Mouse (Mus musculus) liver, embryonic 16.5 days (tissue): ENCODE measurements around the gene Tubb3. TPM values are rescaled to one million over a fixed set of nuclear protein-coding genes. Genes with fewer than 3 reads are reported as not detected.
A peak's percentile ranks its signal among the peaks of the same experiment; 100 is the strongest.

Experiments used
- ATAC-seq: fragments of 200-750 bp; cut with Nextera tagmentation; 2 replicates; pipeline ENCODE4 v1.8.0; 2017; ENCODE audit warnings: low read depth, mild to moderate bottlenecking, moderate number of reproducible peaks, moderate library complexity
- H3K27ac ChIP-seq: fragments of 300-500 bp; sonication (generic); 2 replicates; pipeline ENCODE4 v1.5.1; 2014; ENCODE audit warnings: mild to moderate bottlenecking, low read length
- H3K27me3 ChIP-seq: fragments of 300-500 bp; sonication (generic); 2 replicates; pipeline ENCODE4 v1.6.1; 2014; ENCODE audit warnings: low read depth, low read length, mixed read lengths; ENCODE audit not compliant: control insufficient read depth, insufficient read depth
- H3K36me3 ChIP-seq: fragments of 300-500 bp; sonication (generic); 2 replicates; pipeline ENCODE4 v1.6.1; 2014; ENCODE audit warnings: mild to moderate bottlenecking; ENCODE audit not compliant: control insufficient read depth, insufficient read depth
- H3K4me1 ChIP-seq: fragments of 300-500 bp; sonication (generic); 2 replicates; pipeline ENCODE4 v1.6.1; 2014; ENCODE audit warnings: low read depth, low read length, mixed read lengths; ENCODE audit not compliant: control insufficient read depth
- H3K4me2 ChIP-seq: fragments of 300-500 bp; sonication (generic); 2 replicates; pipeline ENCODE4 v1.6.1; 2014; ENCODE audit warnings: low read depth, low read length, mixed read lengths
- H3K4me3 ChIP-seq: fragments of 300-500 bp; sonication (generic); 2 replicates; pipeline ENCODE4 v1.5.1; 2014; ENCODE audit warnings: low read depth, mild to moderate bottlenecking, low read length
- H3K9ac ChIP-seq: fragments of 300-500 bp; sonication (generic); 2 replicates; pipeline ENCODE4 v1.6.1; 2014; ENCODE audit warnings: low read depth, low read length
- H3K9me3 ChIP-seq: fragments of 300-500 bp; sonication (generic); replicated peaks from 2 replicates; pipeline ENCODE4 v1.6.1; 2016; ENCODE audit warnings: low read length; ENCODE audit not compliant: control insufficient read depth
- WGBS: fragments of 180-500 bp; shearing (Covaris S2); extraction: QIAGEN DNeasy Blood & Tissue Kit; methylation state at CpG from one replicate; pipeline ENCODE4 v1.1.7; 2014; ENCODE audit not compliant: insufficient replicate concordance; 5-methylcytosine and 5-hydroxymethylcytosine counted together
- polyA plus RNA-seq: library from polyadenylated mRNA; unstranded; fragments of >200 nt; fragmentation: Nextera tagmentation; extraction: Ambion mirVana; gene quantifications from 2 replicates; pipeline ENCODE4 v1.2.1, GENCODE M21; 2015

Tubb3 gene
- 0.35 and 0.64 TPM in 2 replicates for polyA plus RNA-seq

DNA sequence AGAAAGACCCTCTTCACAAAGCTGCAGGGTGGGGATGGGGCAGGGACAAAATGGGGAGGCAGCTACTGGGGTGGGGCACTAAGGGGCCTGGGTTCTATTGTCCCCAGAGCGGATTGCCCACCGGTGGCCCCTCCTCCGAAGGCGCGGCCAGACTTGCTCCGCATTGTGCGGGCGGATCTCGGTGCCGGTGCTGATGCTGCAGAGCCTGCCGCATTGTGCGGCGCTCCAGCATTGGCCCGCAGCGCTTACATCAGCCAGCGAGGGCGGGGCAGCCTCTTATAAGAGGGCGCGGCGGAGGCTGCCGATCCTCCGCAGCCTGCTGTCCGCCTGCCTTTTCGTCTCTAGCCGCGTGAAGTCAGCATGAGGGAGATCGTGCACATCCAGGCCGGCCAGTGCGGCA lies at the start of gene Tubb3:
Gene Tubb3 (plus strand): TSS at position 179 of the 400 bp plus-strand sequence.
- no peaks in the 10 kb centered on the region for H3K36me3 ChIP-seq
- no peaks in the 10 kb centered on the region for H3K9me3 ChIP-seq
- H3K9ac ChIP-seq = no peak within 1 kb of the TSS
- peak; percentile 64 for ATAC-seq
- peaks cover 51% of the 10 kb centered on the region for H3K27me3 ChIP-seq
- peaks cover 48% of the 10 kb centered on the region for H3K4me1 ChIP-seq
- WGBS = under 1% methylated on average over 29 of the region's 29 CpGs
- peak within 1 kb of the TSS; percentile 31 for H3K4me2 ChIP-seq
- H3K27ac ChIP-seq = no peak within 1 kb of the TSS
- peak within 1 kb of the TSS; percentile 7 for H3K4me3 ChIP-seq

DNA sequence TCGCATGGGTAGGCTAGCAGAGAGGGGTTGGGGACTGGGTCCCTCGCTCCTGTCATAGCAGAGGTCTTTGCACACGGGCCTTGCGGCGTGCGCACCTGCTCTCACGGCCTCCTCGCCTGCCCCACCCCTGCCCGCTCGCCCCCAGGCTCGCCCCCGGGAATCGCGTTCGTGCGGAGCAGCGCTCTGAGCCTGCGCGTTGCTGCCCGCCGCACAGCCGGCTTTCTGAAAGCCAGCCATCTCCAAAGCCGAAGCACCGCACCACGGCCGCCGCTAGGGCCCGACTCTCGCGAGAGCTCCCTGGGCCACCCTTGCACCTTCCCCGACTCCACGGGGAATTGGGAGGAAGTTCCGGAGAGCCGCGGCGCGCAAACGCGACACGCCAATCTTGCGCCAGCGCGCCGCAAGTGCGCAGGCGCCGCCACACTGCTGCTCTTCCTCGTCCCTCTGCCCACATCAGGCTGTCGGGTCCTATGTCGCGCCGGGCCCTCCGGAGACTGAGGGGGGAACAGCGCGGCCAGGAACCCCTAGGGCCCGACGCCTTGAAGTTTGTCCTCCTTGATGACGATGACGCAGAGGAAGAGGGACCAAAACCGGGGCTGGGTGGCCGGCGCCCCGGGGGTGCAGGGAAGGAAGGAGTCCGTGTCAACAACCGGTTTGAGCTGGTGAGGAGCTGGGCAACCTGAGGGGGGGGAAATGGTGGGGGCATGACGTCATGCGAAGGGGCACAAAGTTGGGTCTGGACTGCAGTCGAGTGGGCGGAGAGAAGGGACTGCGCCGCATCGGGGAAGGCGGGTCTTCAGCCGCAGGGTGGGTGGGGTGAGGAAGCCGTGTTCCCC lies 37.6 kb upstream of the Tubb3 start, which contains the start of gene Tcf25:
Gene Tcf25 (plus strand): TSS at position 351 of the 836 bp plus-strand sequence.
- Histone ChIP-seq H3K36me3 (no peaks in the 10 kb centered on the region), H3K9me3 (no peaks in the 10 kb centered on the region), H3K9ac (peak within 1 kb of the TSS; percentile 75), H3K27me3 (no peaks in the 10 kb centered on the region), H3K4me1 (peaks cover 13% of the 10 kb centered on the region), H3K27ac (peak within 1 kb of the TSS; percentile 86), H3K4me2 (peak within 1 kb of the TSS; percentile 90), H3K4me3 (peak within 1 kb of the TSS; percentile 72)
- ATAC-seq = peak; percentile 85
- WGBS = under 1% methylated on average over 75 of the region's 75 CpGs

DNA sequence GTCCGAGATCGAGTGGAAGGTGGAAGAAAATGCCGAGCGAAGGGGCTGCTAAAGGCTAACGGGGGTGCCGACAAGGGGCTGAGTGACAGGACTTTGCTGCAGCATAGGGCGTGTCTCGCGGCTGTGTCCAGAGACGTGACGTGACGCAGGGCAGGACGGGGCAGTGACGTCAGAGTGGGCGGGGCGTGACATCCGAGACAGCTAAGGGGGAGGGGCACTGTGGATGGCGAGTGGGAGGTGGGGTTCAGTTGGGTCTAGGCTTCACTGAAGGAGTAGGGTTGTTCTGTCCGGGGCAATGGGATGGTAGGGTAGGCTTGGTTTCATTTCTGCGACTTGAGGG lies 37.0 kb upstream of the Tubb3 start:
- peak overlapping the region; percentile 72 for H3K4me3 ChIP-seq
- peak overlapping the region; percentile 90 for H3K4me2 ChIP-seq
- under 1% methylated on average over 20 of the region's 20 CpGs for WGBS
- H3K27me3 ChIP-seq = no peaks in the 10 kb centered on the region
- ATAC-seq = peak; percentile 77
- H3K9ac ChIP-seq = peak overlapping the region; percentile 75
- no peaks in the 10 kb centered on the region for H3K36me3 ChIP-seq
- H3K9me3 ChIP-seq = no peaks in the 10 kb centered on the region
- H3K4me1 ChIP-seq = peaks cover 13% of the 10 kb centered on the region
- H3K27ac ChIP-seq = peak overlapping the region; percentile 86

DNA sequence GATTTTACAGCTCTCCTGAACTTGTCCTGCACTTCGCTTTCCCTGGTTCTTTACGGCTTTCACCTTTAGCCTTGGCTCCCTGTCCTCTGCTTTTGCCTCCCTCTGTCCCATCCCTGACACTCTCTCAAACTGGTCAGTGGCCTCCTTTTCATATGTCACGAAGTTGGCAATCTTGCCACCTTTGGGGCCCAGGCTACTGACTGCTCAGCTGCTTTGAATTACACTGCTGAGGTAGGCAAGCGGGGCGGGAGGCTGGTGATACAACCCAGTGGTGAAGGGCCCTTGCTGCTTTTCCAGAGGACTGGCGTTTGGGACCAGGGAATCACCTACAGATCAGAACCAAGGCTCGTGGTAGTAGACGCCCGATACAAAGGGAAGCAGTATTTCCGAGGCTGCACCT lies 35.5 kb upstream of the Tubb3 start:
- no peaks in the 10 kb centered on the region for H3K27me3 ChIP-seq
- no peak overlapping the region for H3K9ac ChIP-seq
- H3K4me3 ChIP-seq = no peak overlapping the region
- H3K27ac ChIP-seq = no peak overlapping the region
- H3K36me3 ChIP-seq = no peaks in the 10 kb centered on the region
- no peak overlapping the region for H3K4me2 ChIP-seq
- ATAC-seq = no peak
- 78% methylated on average over 10 of the region's 10 CpGs for WGBS
- no peaks in the 10 kb centered on the region for H3K9me3 ChIP-seq
- peaks cover 13% of the 10 kb centered on the region for H3K4me1 ChIP-seq

DNA sequence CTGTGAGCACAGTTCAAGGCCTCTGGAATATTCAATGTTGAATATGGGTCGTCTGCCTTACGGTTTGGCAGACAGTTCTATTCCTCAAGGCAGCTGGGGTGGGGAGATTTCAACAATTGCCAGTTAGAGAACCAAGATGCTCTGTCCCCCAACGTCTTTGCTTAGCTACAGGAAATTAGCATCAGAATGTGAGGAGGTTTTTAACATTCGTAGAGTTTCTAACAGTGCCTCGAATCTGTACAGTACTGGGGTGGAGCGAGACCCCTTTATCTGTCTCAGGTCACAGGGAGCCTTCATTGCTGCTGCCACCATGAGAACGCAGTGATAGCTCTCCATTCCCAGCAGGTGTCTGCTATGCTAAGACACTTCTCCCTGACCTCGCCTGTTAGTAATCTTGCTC lies 35.1 kb upstream of the Tubb3 start:
- no peak overlapping the region for H3K27ac ChIP-seq
- no peaks in the 10 kb centered on the region for H3K36me3 ChIP-seq
- no peaks in the 10 kb centered on the region for H3K9me3 ChIP-seq
- ATAC-seq = no peak
- 64% methylated on average over 8 of the region's 8 CpGs for WGBS
- H3K4me3 ChIP-seq = no peak overlapping the region
- H3K9ac ChIP-seq = no peak overlapping the region
- peaks cover 13% of the 10 kb centered on the region for H3K4me1 ChIP-seq
- H3K27me3 ChIP-seq = no peaks in the 10 kb centered on the region
- no peak overlapping the region for H3K4me2 ChIP-seq

DNA sequence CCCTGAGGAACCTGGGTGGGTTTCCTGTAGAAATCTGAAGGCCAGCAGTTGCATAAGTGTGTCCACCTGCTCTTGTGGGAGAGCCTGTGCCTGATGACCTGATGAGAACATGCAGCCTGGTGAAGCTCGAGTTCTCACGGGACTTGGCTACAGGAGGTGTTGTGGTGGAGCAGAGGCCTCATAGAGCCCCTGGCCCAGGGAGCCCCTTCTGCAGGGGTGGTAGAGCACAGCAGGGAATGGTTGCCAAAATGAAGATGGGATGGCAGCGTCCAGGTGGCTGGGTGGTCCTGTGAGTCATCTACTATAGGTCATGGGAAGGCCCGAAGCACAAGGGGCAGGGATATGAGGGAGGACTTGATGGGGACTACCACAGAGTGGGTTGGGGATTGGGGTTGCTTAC lies 29.5 kb upstream of the Tubb3 start:
- no peak for ATAC-seq
- no peak overlapping the region for H3K27ac ChIP-seq
- no peak overlapping the region for H3K4me2 ChIP-seq
- no peaks in the 10 kb centered on the region for H3K4me1 ChIP-seq
- H3K9ac ChIP-seq = no peak overlapping the region
- H3K9me3 ChIP-seq = no peaks in the 10 kb centered on the region
- WGBS = 78% methylated on average over 4 of the region's 4 CpGs
- H3K4me3 ChIP-seq = no peak overlapping the region
- peaks cover 33% of the 10 kb centered on the region for H3K36me3 ChIP-seq
- no peaks in the 10 kb centered on the region for H3K27me3 ChIP-seq

DNA sequence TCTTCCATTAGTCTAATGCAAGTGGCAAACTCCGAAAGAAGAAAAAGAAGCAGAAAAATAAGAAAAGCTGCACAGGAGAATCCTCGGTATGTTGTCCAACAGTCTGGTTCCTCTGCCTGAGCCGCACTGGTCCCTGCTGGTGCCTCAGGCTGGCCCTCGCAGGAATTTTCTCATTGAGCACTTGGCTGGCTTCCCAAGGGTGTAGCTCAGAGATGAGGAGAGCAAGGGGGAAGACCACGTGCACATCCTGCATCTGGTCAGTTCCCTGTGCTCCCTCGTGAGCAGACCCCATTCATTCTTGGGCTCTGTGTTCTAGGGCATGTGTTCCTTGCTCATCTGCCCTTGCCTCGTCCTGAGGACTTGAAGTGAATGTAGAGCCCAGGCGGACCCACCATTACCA lies 28.7 kb upstream of the Tubb3 start:
- no peak overlapping the region for H3K4me2 ChIP-seq
- H3K4me1 ChIP-seq = no peaks in the 10 kb centered on the region
- H3K9ac ChIP-seq = no peak overlapping the region
- ATAC-seq = no peak
- no peaks in the 10 kb centered on the region for H3K27me3 ChIP-seq
- 78% methylated on average over 8 of the region's 8 CpGs for WGBS
- H3K9me3 ChIP-seq = no peaks in the 10 kb centered on the region
- H3K27ac ChIP-seq = no peak overlapping the region
- H3K4me3 ChIP-seq = no peak overlapping the region
- peaks cover 33% of the 10 kb centered on the region for H3K36me3 ChIP-seq

DNA sequence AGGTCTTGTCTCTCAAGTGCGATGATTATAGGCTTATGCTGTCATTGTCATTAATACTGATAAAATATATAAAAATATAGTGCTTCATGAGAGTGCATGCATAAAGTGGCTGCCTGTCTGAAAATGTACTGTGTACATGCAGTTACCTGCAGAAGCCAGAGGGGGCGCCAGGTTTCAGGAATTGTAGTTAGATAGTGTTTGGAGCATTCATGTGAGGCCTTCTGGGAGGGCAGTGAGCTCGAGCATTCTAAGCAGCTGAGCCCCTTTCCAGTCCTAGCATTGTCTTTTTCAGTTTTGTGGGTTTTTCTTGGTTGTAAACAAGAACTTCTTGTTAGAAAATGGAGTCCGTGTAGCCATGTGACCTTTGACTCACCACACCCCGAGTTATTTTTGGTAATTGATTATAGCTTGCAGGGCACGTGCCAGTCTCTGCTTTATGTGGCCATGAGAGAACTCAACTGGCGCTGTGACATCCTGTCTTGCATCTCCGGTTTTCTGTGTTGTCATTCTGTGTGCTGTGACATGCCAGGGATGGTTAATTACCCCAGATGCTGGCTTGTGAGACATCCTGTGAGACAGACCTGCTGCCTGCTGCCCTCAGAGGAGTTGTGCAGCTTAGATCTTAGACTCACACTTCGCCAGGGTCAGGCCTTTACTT lies 26.2 kb upstream of the Tubb3 start:
- peaks cover 44% of the 10 kb centered on the region for H3K36me3 ChIP-seq
- 61% methylated on average over 9 of the region's 9 CpGs for WGBS
- ATAC-seq = no peak

DNA sequence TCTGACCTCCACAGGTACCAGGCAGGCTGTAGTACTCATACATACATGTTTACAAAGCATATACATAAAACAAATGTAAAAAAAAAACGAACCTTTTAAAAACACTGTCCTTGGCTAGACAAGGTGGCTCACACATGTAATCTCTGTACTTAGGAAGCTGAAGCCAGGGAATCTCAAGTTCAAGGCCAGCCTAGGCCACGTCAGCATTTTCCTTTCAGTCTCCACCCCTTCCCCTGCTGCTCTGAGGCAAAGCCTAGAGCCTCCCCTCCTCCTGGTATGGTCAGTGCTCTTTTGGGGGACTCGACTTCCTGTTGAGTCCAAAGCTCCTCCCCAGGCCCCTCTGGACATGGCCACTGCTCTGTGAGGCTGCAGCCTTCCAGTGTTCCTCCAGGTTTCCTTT lies 24.2 kb upstream of the Tubb3 start:
- no peaks in the 10 kb centered on the region for H3K27me3 ChIP-seq
- H3K4me1 ChIP-seq = no peaks in the 10 kb centered on the region
- H3K4me3 ChIP-seq = no peak overlapping the region
- H3K9ac ChIP-seq = no peak overlapping the region
- H3K9me3 ChIP-seq = no peaks in the 10 kb centered on the region
- peaks cover 53% of the 10 kb centered on the region for H3K36me3 ChIP-seq
- H3K27ac ChIP-seq = no peak overlapping the region
- ATAC-seq = no peak
- 60% methylated on average over 3 of the region's 3 CpGs for WGBS
- no peak overlapping the region for H3K4me2 ChIP-seq

More for the DNA sequence above, 26.2 kb upstream of the Tubb3 start:
- Histone ChIP-seq H3K27me3 (no peaks in the 10 kb centered on the region), H3K9me3 (no peaks in the 10 kb centered on the region), H3K4me1 (no peaks in the 10 kb centered on the region), H3K4me2 (no peak overlapping the region), H3K27ac (no peak overlapping the region), H3K4me3 (no peak overlapping the region), H3K9ac (no peak overlapping the region)
